Mouse (Mus musculus) midbrain, embryonic 10.5 days (tissue): Measurements from ENCODE around the gene Draxin. TPM values are rescaled to one million over a fixed set of nuclear protein-coding genes. Genes with fewer than 3 reads are reported as not detected.

Source experiments
- DNase-seq: peaks from one replicate; pipeline ENCODE4 v3.0.0-alpha.2; 2017; ENCODE audit warnings: low spot score
- H3K27ac ChIP-seq: fragments of 300-500 bp; sonication (generic); replicated peaks from 2 replicates; pipeline ENCODE4 v1.5.1; 2016; ENCODE audit warnings: mild to moderate bottlenecking
- H3K27me3 ChIP-seq: fragments of 300-500 bp; sonication (generic); 2 replicates; pipeline ENCODE4 v1.6.1; 2016; ENCODE audit warnings: low read depth, mild to moderate bottlenecking; ENCODE audit not compliant: poor library complexity, severe bottlenecking
- H3K36me3 ChIP-seq: fragments of 300-500 bp; sonication (generic); 2 replicates; pipeline ENCODE4 v1.6.1; 2016; ENCODE audit warnings: mild to moderate bottlenecking, moderate library complexity
- H3K4me1 ChIP-seq: fragments of 300-500 bp; sonication (generic); 2 replicates; pipeline ENCODE4 v1.6.1; 2016
- H3K4me3 ChIP-seq: fragments of 300-500 bp; sonication (generic); 2 replicates; pipeline ENCODE4 v1.5.1; 2016; ENCODE audit warnings: mild to moderate bottlenecking, moderate library complexity
- H3K9me3 ChIP-seq: fragments of 300-500 bp; sonication (generic); replicated peaks from 2 replicates; pipeline ENCODE4 v1.6.1; 2016; ENCODE audit warnings: mild to moderate bottlenecking
- WGBS: fragments of 180-500 bp; shearing (Covaris S2); methylation state at CpG from one replicate; pipeline ENCODE4 v1.1.7; 2016; 5-methylcytosine and 5-hydroxymethylcytosine counted together
- polyA plus RNA-seq: library from polyadenylated mRNA; unstranded; fragments of >200 nt; fragmentation: Nextera tagmentation; extraction: Ambion mirVana; gene quantifications from 2 replicates; pipeline ENCODE4 v1.2.1, GENCODE M21; 2016

The Draxin gene
- polyA plus RNA-seq, 1 experiment from 2014 or later, result 5.3 TPM

DNA sequence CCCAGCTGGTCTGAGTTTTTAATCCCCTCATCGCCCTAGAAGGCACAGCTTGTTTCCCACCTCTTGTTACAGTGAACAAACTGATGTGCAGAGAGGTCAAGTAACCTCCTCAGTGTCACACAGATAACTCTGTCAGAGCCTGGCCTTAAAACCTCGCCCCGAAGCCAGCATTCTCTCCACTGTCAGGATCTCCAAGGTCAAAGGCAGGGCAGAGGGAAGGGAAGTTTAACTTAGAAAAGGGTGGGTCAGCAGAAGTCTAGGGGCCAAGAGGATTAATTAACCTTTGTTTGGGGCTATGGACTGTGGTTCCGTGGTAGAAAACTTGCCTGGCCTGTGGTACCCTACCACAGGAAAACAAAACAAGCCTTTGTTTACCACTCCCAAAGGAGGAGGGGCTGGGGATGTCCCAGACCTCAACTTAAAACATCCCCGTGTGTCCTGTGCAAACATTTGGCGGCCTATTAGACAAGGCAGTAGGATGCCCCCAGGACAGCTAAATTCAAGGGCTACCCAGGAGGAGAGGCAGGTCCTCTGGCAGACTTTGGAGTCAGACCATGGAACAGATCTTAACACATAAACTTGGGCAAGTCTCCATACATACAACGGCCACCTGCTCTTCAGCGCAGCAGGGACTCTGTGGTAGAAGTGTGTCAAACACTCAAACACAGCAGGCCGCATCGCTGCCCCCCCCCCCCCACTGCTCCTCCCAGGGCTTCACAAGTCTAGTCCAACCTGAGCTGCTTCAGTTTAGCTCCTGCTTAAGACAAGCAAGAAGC lies 45.2 kb downstream of the Draxin start:
- Histone ChIP-seq H3K4me1 (peaks cover 70% of the 10 kb centered on the region), H3K27me3 (peaks cover 14% of the 10 kb centered on the region; the same call in 1 of the 2 replicates), H3K4me3 (no peak overlapping the region), H3K36me3 (peaks cover 15% of the 10 kb centered on the region), H3K27ac (0 out of 2 replicates have a peak overlapping the region, but pooled peaks have one; percentile 33), H3K9me3 (no peaks in the 10 kb centered on the region)
- DNase-seq, result no peak
- 53% methylated on average over 10 of the region's 10 CpGs for WGBS

DNA sequence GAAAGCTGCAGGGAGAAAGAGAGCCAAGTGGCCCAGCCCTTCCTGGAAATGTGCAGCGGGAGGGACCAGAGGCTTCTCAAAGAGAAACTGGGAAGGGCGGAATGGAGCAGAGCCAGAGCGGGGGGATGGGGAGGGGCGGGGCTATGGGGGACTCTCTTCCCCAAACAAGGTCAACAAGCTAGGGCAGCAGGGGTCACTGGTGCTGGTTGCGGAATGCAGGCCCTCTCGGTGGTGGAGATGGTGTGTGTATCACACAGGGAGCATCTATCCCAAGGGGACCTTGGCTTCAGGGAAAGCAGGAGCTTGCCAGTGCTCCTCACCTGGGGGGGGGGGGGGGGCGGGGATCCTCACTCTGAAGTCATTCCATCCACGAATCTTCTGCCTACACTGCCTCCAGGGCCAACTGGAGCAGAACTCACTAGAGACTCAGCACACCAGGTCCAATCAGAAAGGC lies 46.2 kb downstream of the Draxin start:
- H3K27me3 ChIP-seq, result peaks cover 14% of the 10 kb centered on the region; the same call in 1 of the 2 replicates
- WGBS, result 3% methylated on average over 7 of the region's 8 CpGs
- no peak overlapping the region; the same call in 1 of the 2 replicates for H3K27ac ChIP-seq
- H3K4me1 ChIP-seq, result peaks cover 68% of the 10 kb centered on the region
- no peak overlapping the region for H3K4me3 ChIP-seq
- no peaks in the 10 kb centered on the region for H3K9me3 ChIP-seq
- peaks cover 25% of the 10 kb centered on the region for H3K36me3 ChIP-seq
- peak; percentile 56 for DNase-seq

DNA sequence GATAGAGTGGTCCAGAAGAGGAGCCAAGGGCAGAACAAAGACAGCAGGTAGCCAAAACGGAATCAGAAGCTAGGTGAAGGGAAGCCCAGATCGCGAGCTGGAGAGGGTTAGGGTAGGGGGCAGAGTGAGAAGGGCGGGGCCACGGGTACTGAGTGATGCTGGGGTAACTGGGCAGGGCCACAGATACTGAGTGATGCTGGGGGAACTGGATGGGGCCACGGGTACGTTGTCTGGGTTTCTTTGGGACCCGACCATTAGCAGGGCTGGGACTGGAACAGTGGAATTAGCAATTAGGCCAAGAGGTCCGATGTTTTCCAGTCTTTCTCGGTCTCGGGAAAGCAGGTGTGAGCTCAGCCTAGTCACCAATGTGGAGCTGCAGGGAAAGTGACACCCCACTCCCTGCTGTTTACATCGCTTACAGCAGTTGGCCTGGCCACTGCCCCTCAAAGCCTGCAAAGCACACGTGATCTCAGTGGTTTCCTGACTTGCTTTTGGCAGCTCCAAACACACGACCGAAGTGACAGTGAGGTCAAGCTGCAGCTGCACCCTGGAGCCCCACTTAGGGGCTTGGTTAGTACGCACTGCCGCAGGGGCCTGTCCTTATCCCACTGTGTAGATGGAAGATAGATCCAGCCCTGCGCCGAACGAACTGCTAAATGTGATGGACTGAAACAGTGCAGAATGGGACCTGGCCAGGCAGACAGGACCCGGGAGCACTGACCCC lies 47.2 kb downstream of the Draxin start:
- Histone ChIP-seq H3K27ac (no peak overlapping the region), H3K4me1 (peaks cover 58% of the 10 kb centered on the region)
- WGBS, result 65% methylated on average over 21 of the region's 21 CpGs

DNA sequence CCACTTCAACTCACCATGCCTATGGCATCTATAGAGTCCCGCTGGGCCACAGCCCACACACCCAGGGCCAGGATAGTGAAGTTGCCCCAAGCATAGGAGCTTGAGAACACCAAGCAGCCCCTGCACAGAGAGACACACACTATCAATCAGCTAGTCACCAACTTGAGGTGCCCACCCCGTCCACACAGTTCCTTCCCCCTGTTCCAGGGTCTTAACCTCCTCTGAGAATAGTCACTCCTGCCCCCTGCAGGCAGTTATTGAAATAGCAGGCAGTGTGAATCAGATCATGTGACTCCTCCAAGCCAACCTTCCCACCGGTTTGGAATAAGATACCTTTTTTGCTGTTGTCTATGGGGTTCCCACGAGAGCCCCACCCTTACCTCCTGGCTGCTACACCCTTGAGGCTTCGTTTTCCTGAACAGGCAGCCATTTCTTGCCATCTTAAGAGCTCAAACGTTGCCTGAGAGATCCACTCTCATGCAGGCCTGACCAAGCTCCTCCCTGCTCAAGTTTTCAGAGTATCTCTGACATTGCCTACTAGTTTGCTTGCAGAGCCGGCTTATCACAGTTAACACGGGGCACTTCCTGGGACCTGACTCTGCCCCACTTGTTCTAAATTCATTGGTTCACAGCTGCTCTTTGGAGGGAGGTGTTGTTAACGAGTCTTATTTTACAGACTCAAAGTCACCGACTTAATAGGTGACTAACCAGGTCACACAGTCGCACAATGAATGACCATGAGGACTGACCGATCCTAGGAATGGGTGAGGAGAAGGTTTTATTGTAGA lies 48.0 kb downstream of the Draxin start:
- peaks cover 14% of the 10 kb centered on the region; the same call in 1 of the 2 replicates for H3K27me3 ChIP-seq
- WGBS, result 60% methylated on average over 12 of the region's 12 CpGs
- peaks cover 49% of the 10 kb centered on the region for H3K4me1 ChIP-seq
- no peak overlapping the region for H3K27ac ChIP-seq
- H3K4me3 ChIP-seq, result no peak overlapping the region
- H3K36me3 ChIP-seq, result peaks cover 30% of the 10 kb centered on the region
- peak; percentile 64 for DNase-seq
- no peaks in the 10 kb centered on the region for H3K9me3 ChIP-seq

More for the DNA sequence above, 47.2 kb downstream of the Draxin start:
- Histone ChIP-seq H3K36me3 (peaks cover 30% of the 10 kb centered on the region), H3K27me3 (peaks cover 14% of the 10 kb centered on the region; the same call in 1 of the 2 replicates), H3K4me3 (no peak overlapping the region), H3K9me3 (no peaks in the 10 kb centered on the region)
- DNase-seq, result no peak

DNA sequence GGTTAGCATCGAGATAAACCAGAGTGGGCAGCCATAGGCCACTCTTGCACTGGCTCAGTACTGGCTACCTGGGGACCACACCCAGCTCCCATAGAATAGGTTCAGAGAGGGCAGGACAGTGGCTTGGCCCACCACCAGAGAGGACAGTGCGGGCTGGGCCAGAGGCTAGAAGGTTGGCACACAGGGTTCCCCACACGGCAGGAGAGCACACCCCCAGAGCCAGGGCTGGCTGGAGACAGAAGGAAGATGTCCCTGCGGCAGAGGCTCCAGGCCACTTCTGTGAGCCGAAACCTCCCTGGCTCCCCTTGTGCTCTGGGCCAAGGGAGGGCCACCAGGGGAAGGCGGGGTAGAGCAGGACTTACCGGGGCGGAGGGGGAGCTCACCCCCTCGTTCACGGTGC lies 49.3 kb downstream of the Draxin start:
- Histone ChIP-seq H3K27me3 (0 out of 2 replicates have a peak, but pooled peaks cover 7% of the 10 kb centered on the region), H3K4me3 (no peak overlapping the region), H3K36me3 (peaks cover 30% of the 10 kb centered on the region), H3K9me3 (no peaks in the 10 kb centered on the region), H3K4me1 (peaks cover 37% of the 10 kb centered on the region), H3K27ac (no peak overlapping the region)
- DNase-seq, result no peak
- 95% methylated on average over 10 of the region's 10 CpGs for whole genome bisulfite sequencing

DNA sequence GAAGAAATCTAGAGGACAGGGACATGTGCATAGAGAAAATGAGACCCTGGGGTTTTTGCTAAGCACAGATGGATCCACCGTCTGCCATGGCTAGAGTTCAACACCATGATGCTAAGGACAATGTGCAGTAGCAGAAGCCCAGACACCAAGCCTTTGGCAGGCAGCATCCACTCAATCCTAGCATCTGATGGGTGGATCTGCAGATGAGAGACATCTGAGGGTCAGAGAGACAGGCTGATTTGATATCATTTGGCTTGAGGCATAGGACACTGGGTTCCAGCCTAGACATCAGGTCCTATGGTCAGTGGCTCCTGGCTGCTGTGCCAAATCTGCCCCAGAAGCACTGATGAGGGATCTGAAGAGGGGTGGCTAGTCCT lies 49.9 kb downstream of the Draxin start:
- Histone ChIP-seq H3K9me3 (no peaks in the 10 kb centered on the region), H3K4me3 (no peak overlapping the region), H3K36me3 (peaks cover 30% of the 10 kb centered on the region), H3K27me3 (0 out of 2 replicates have a peak, but pooled peaks cover under 1% of the 10 kb centered on the region), H3K4me1 (peaks cover 31% of the 10 kb centered on the region), H3K27ac (no peak overlapping the region)
- WGBS, result 91% methylated on average over 1 of the region's 1 CpGs
- no peak for DNase-seq

DNA sequence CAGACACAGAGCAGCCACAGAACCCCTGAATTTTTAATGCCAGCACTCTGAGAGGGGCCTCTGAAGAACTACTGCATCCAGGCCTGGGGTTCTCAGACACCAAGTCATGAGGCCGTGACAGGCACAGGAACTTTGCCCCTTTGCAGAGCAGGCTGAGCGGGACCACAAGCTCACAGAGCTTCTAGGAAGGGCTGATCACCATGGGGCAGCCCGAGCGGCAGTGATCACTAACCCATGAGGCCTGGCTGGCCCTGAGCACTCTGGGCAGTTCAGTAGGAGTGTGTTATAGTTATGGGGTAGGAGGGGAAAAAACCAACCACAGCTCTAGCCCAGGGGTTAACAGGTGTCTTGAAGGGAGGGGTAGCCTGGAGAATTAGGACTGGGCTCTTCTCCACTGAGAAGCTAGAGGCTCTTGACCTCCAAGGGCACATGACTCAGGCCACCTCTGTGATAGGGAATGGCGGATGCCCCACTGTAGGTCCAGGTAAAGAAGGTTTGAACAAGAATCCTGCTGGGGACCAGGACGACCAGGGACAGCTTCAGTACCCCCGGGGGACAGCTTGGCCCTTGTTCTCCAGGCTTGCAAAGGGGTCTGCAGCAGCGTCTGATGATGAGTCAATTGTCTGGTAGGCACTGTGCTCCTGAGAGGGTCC lies 50.4 kb downstream of the Draxin start:
- Histone ChIP-seq H3K36me3 (peaks cover 30% of the 10 kb centered on the region), H3K27ac (no peak overlapping the region), H3K4me1 (peaks cover 30% of the 10 kb centered on the region), H3K9me3 (no peaks in the 10 kb centered on the region), H3K4me3 (no peak overlapping the region), H3K27me3 (no peaks in the 10 kb centered on the region; the same call in 1 of the 2 replicates)
- 89% methylated on average over 8 of the region's 8 CpGs for WGBS
- DNase-seq, result no peak

DNA sequence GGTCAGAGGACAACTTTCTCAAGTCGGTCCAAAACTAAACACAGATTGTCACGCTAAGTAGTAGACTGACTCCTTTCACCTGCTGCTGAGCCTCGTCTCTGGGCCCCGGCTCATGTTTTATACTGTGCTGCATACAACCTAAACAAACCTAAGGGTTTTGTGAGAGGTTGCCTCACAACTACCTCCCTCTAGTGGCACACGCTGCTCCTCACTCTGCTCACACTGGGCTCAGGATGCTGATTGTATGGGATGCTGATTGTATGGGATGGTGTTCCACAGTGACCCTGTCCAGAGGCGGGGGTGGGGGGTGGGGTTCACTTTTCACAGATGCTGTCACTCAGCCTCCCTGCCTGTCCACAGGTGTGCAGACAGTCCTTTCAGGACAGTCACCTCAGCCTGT lies 51.3 kb downstream of the Draxin start:
- peaks cover 26% of the 10 kb centered on the region for H3K4me1 ChIP-seq
- H3K9me3 ChIP-seq, result no peaks in the 10 kb centered on the region
- no peaks in the 10 kb centered on the region; the same call in 1 of the 2 replicates for H3K27me3 ChIP-seq
- no peak overlapping the region for H3K27ac ChIP-seq
- no peak overlapping the region for H3K4me3 ChIP-seq
- DNase-seq, result no peak
- H3K36me3 ChIP-seq, result peaks cover 30% of the 10 kb centered on the region
- WGBS, result 69% methylated on average over 6 of the region's 6 CpGs

DNA sequence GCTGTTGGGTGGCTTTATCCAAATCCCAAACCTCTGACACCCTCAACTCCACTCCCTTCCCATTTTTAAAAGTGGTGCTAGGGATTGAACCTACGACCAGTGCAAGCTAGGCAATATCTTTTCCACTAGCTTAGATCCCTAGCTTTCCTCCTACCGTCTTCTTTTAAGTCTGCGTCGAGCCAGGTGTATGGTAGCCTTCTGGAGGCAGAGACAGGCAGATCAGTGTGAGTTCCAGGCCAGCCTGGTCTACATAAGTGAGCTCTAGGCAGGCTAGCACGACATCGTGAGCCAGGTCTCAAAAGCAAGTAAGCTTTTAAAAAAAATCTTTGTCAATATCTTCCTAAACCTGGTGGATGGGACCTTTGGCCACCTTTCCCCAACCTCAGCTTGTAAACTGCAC lies 54.6 kb downstream of the Draxin start:
- no peak for DNase-seq
- no peak overlapping the region for H3K4me3 ChIP-seq
- peaks cover 8% of the 10 kb centered on the region for H3K4me1 ChIP-seq
- no peaks in the 10 kb centered on the region for H3K9me3 ChIP-seq
- no peaks in the 10 kb centered on the region; the same call in 1 of the 2 replicates for H3K27me3 ChIP-seq
- 89% methylated on average over 6 of the region's 6 CpGs for WGBS
- H3K27ac ChIP-seq, result no peak overlapping the region
- peaks cover 21% of the 10 kb centered on the region for H3K36me3 ChIP-seq

DNA sequence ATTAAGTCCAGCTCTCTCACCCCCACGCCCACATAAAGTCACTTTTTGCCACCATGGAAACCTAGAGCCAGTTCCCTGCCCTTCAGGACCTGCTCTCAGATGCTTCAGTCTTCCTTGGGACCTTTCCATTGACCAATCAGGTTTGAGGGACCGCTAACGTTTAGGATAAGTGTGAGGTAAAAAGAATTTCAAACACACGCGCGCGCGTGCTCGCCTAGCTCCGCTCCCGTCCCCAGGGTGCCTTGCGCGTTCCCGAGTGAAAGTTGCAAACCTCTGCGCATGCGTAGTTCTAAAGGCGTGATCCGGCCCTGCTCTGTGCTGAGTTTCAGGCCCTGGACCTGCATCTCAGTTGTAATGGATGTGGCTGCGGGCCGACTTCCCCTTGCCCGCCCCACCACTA lies 55.2 kb downstream of the Draxin start:
- WGBS, result 50% methylated on average over 21 of the region's 21 CpGs
- no peaks in the 10 kb centered on the region for H3K9me3 ChIP-seq
- H3K4me1 ChIP-seq, result peaks cover 11% of the 10 kb centered on the region
- no peaks in the 10 kb centered on the region; the same call in 1 of the 2 replicates for H3K27me3 ChIP-seq
- peak overlapping the region; percentile 46 for H3K4me3 ChIP-seq
- peak overlapping the region; percentile 67 for H3K27ac ChIP-seq
- peak; percentile 63 for DNase-seq
- peaks cover 14% of the 10 kb centered on the region for H3K36me3 ChIP-seq

DNA sequence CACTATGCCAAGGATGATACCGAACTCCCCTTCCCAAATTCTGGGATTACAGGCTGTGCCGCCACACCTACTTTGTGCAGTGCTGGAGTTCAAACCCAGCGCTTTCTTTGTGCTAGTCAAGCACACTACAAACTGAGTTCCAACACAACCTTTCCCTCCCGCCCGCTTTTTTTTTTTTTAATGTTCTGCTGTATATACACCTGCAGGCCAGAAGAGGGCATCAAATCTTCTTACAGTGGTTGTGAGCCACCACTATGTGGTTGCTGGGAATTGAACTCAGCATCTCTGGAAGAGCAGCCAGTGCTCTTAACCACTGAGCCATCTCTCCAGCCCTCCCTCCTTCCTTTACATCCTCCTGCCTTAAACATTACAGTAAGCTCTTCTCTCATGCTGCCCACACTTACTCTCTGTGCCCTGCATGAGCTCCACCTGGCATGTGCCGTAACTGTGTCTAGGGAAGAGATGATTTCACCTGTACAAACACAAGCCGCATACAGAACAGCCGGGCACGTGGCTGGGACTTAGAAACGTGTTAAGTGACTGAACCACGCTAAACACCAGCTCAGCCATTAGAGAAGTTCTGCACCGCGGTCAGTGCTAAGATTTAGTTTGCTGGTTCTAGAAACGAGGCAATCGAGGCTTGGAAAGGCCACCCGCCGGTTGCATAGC lies 55.8 kb downstream of the Draxin start:
- Histone ChIP-seq H3K27ac (peak overlapping the region; percentile 67), H3K9me3 (no peaks in the 10 kb centered on the region), H3K27me3 (no peaks in the 10 kb centered on the region; the same call in 1 of the 2 replicates), H3K4me3 (peak overlapping the region; percentile 46), H3K4me1 (peaks cover 11% of the 10 kb centered on the region), H3K36me3 (peaks cover 8% of the 10 kb centered on the region; the same call in 1 of the 2 replicates)
- no peak for DNase-seq
- 48% methylated on average over 17 of the region's 17 CpGs for WGBS
